Mouse (Mus musculus) limb, embryonic 14.5 days (tissue): Measurements from ENCODE around the gene C2cd5. TPM values are rescaled to one million over a fixed set of nuclear protein-coding genes. Genes with fewer than 3 reads are reported as not detected.

Source experiments
- ATAC-seq: fragments of 200-750 bp; cut with Nextera tagmentation; 2 replicates; pipeline ENCODE4 v1.8.0; 2017; ENCODE audit warnings: low read depth, moderate number of reproducible peaks, moderate TSS enrichment; ENCODE audit not compliant: low FRiP score
- DNase-seq: peaks from one replicate; pipeline ENCODE4 v3.0.0-alpha.2; 2015; ENCODE audit warnings: low spot score
- H3K27ac ChIP-seq: fragments of 300-500 bp; sonication (generic); replicated peaks from 2 replicates; pipeline ENCODE4 v1.5.1; 2014; ENCODE audit warnings: low read depth, mild to moderate bottlenecking, low read length, moderate library complexity, mixed read lengths
- H3K27me3 ChIP-seq: fragments of 300-500 bp; sonication (generic); 2 replicates; pipeline ENCODE4 v1.6.1; 2014; ENCODE audit warnings: low read length, mixed read lengths; ENCODE audit not compliant: control insufficient read depth, insufficient read depth
- H3K36me3 ChIP-seq: fragments of 300-500 bp; sonication (generic); 2 replicates; pipeline ENCODE4 v1.6.1; 2014; ENCODE audit warnings: mild to moderate bottlenecking, low read length, moderate library complexity, mixed read lengths; ENCODE audit not compliant: control insufficient read depth, insufficient read depth
- H3K4me1 ChIP-seq: fragments of 300-500 bp; sonication (generic); 2 replicates; pipeline ENCODE4 v1.6.1; 2014; ENCODE audit warnings: antibody characterized with exemption, low read length, mixed read lengths; ENCODE audit not compliant: control insufficient read depth, insufficient read depth
- H3K4me2 ChIP-seq: fragments of 300-500 bp; sonication (generic); replicated peaks from 2 replicates; pipeline ENCODE4 v1.6.1; 2014; ENCODE audit warnings: low read depth, mild to moderate bottlenecking, low read length, moderate library complexity; ENCODE audit not compliant: severe bottlenecking
- H3K4me3 ChIP-seq: fragments of 300-500 bp; sonication (generic); replicated peaks from 2 replicates; pipeline ENCODE4 v1.5.1; 2014; ENCODE audit warnings: low read length
- H3K9ac ChIP-seq: fragments of 300-500 bp; sonication (generic); 2 replicates; pipeline ENCODE4 v1.6.1; 2014; ENCODE audit warnings: mild to moderate bottlenecking, low read depth, low read length, moderate library complexity; ENCODE audit not compliant: severe bottlenecking
- H3K9me3 ChIP-seq: fragments of 300-500 bp; sonication (generic); 2 replicates; pipeline ENCODE4 v1.6.1; 2016; ENCODE audit warnings: low read length; ENCODE audit not compliant: control insufficient read depth
- POLR2A ChIP-seq: fragments of 200-500 bp; IDR thresholded peaks from 2 replicates; pipeline ENCODE4 v1.8.0; 2012; ENCODE audit warnings: inconsistent platforms, mild to moderate bottlenecking, moderate library complexity, borderline replicate concordance; ENCODE audit not compliant: insufficient read depth, insufficient read length; ENCODE audit errors: extremely low read depth
- WGBS: fragments of 180-500 bp; shearing (Covaris S2); extraction: QIAGEN DNeasy Blood & Tissue Kit; methylation state at CpG from one replicate; pipeline ENCODE4 v1.1.7; 2014; 5-methylcytosine and 5-hydroxymethylcytosine counted together
- polyA plus RNA-seq, 2 experiments: library from polyadenylated mRNA; depleted of rRNA in 1 of 2; stranded (reverse) in 1 of 2; unstranded in 1 of 2; fragments of >200 nt; fragmentation: Nextera tagmentation in 1 of 2; extraction: Ambion mirVana in 1 of 2; gene quantifications; 2 replicates each; pipeline versions ENCODE4 v1.2.1 to v1.2.3; 2012 to 2014

C2cd5 gene
- polyA plus RNA-seq, 2 experiments = 23.1 to 38.8 TPM

DNA sequence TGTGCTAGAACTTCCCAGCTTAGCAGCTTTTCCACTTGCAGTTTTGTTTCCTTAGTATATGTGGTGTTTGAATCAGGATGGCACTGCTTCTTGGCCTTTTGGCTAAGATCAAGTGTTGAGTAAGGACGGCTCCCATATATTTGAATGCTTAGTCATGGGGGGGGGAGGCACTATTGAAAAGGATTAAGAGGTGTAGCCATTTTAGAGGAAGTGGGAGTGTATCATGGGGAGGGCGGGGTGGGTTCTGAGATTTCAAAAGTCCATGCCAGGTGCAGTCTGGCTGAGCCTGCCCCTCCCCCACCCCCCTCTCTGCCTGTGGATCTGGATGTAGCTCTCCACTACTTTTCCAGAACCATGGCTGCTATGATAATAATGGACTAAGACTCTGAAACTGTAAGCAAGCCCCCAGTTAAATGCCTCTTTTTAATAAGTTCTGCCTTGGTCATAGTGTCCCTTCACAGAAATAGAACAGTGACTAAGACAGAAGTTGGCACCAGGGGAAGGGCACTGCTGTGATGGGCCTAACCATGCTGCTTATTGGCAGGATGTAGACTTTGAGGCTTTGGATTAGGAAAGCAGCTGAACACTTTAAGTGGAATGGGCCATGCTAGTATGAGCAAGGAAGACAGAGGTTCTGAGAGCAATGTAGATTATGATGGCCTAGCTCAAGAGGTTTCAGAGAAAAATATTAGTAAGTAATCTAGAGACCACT, 15.5 kb downstream of the C2cd5 start:
- DNase-seq (no peak), ATAC-seq (no peak)
- Histone ChIP-seq H3K4me2 (no peak overlapping the region), H3K4me1 (no peaks in the 10 kb centered on the region), H3K27me3 (no peaks in the 10 kb centered on the region), H3K9me3 (no peaks in the 10 kb centered on the region), H3K36me3 (peaks cover 72% of the 10 kb centered on the region), H3K9ac (no peak overlapping the region), H3K4me3 (no peak overlapping the region), H3K27ac (no peak overlapping the region)
- WGBS = 90% methylated on average over 2 of the region's 2 CpGs
- TF ChIP-seq POLR2A = no peak

- ATAC-seq = no peak
Observed at GRCm38 (mm10) chr6:143081479-143082106, 18.3 kb downstream of the C2cd5 start.

DNA sequence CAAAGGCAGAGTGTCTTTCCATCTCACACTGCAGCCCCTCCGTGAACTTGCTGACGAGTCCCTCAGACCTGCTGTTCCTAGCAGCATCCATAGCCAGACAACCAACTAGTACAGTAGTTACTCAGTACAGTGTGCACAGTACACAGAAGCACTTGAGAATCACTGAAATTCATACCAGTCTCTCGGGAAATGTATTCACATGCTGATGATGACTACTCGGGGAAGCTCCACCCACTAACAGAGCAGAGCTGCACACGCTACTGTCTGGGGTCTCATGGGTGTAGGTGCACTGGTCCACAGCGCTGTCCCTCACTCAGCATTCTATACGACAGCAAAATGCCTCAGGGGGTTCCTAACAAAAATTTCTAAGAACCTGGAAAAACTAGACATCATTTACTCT, 19.2 kb downstream of the C2cd5 start:
- Histone ChIP-seq H3K27ac (no peak overlapping the region), H3K4me2 (no peak overlapping the region), H3K9ac (no peak overlapping the region), H3K4me1 (no peaks in the 10 kb centered on the region), H3K27me3 (no peaks in the 10 kb centered on the region), H3K4me3 (no peak overlapping the region), H3K36me3 (peaks cover 71% of the 10 kb centered on the region), H3K9me3 (no peaks in the 10 kb centered on the region)
- TF ChIP-seq POLR2A = no peak
- ATAC-seq (no peak), DNase-seq (no peak)
- 74% methylated on average over 7 of the region's 7 CpGs for WGBS

More at GRCm38 (mm10) chr6:143081479-143082106, 18.3 kb downstream of the C2cd5 start:
- H3K9me3 ChIP-seq = no peaks in the 10 kb centered on the region
- no peak overlapping the region for H3K9ac ChIP-seq
- H3K27ac ChIP-seq = no peak overlapping the region
- H3K4me2 ChIP-seq = no peak overlapping the region
- no peak for DNase-seq
- H3K27me3 ChIP-seq = no peaks in the 10 kb centered on the region
- 83% methylated on average over 13 of the region's 13 CpGs for WGBS
- H3K4me1 ChIP-seq = no peaks in the 10 kb centered on the region
- TF ChIP-seq POLR2A = no peak
- H3K36me3 ChIP-seq = peaks cover 76% of the 10 kb centered on the region
- no peak overlapping the region for H3K4me3 ChIP-seq

- H3K9me3 ChIP-seq = no peaks in the 10 kb centered on the region
- no peak overlapping the region for H3K9ac ChIP-seq
- no peak for ATAC-seq
- no peak overlapping the region for H3K4me2 ChIP-seq
- H3K4me3 ChIP-seq = no peak overlapping the region
- H3K36me3 ChIP-seq = peaks cover 70% of the 10 kb centered on the region
- H3K27ac ChIP-seq = no peak overlapping the region
- 80% methylated on average over 4 of the region's 4 CpGs for WGBS
- H3K4me1 ChIP-seq = no peaks in the 10 kb centered on the region
- TF ChIP-seq POLR2A = no peak
- no peaks in the 10 kb centered on the region for H3K27me3 ChIP-seq
- DNase-seq = no peak
Observed at GRCm38 (mm10) chr6:143079126-143079525, 20.8 kb downstream of the C2cd5 start.

GRCm38 (mm10) chr6:143076461-143076860, 23.5 kb downstream of the C2cd5 start:
- DNase-seq (no peak), ATAC-seq (no peak)
- no peaks in the 10 kb centered on the region for H3K9me3 ChIP-seq
- peaks cover 58% of the 10 kb centered on the region for H3K36me3 ChIP-seq
- no peak overlapping the region for H3K27ac ChIP-seq
- no peak overlapping the region for H3K4me3 ChIP-seq
- no peak overlapping the region for H3K9ac ChIP-seq
- 87% methylated on average over 10 of the region's 10 CpGs for WGBS
- TF ChIP-seq POLR2A = no peak
- H3K27me3 ChIP-seq = no peaks in the 10 kb centered on the region
- H3K4me1 ChIP-seq = no peaks in the 10 kb centered on the region
- H3K4me2 ChIP-seq = no peak overlapping the region

GRCm38 (mm10) chr6:143073914-143074313, 26.0 kb downstream of the C2cd5 start:
- DNase-seq (no peak), ATAC-seq (no peak)
- Histone ChIP-seq H3K4me3 (no peak overlapping the region), H3K4me2 (no peak overlapping the region), H3K4me1 (no peaks in the 10 kb centered on the region), H3K27ac (no peak overlapping the region), H3K36me3 (peaks cover 49% of the 10 kb centered on the region), H3K9me3 (no peaks in the 10 kb centered on the region), H3K27me3 (no peaks in the 10 kb centered on the region), H3K9ac (no peak overlapping the region)
- no peak for TF ChIP-seq POLR2A
- WGBS = 94% methylated on average over 1 of the region's 1 CpGs
